Mouse (Mus musculus): Measurements from ENCODE around the gene Lpar1.
A peak's percentile ranks its signal among the peaks of the same experiment; 100 is the strongest.

Lpar1 gene

DNA sequence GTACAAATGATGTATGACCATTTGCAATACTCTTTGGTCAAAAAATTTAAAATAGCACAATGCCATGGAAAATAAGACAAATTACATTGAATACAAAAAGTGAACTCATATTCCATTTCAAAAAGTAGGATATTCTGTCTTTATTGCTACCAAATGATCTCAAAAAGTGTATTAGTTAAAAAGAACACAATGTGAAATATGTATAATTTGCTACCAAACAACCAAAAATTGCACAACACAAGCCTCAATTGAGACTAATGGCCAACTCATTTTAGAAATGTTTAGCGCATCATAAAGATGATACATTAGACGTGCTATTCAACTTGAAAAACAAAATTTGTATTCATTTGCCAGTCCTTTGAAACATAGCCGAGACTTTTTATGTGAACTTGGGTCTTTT, 104.9 kb downstream of the Lpar1 start:
- DNase-seq (ENCODE audit: low spot score), result no peak

DNA sequence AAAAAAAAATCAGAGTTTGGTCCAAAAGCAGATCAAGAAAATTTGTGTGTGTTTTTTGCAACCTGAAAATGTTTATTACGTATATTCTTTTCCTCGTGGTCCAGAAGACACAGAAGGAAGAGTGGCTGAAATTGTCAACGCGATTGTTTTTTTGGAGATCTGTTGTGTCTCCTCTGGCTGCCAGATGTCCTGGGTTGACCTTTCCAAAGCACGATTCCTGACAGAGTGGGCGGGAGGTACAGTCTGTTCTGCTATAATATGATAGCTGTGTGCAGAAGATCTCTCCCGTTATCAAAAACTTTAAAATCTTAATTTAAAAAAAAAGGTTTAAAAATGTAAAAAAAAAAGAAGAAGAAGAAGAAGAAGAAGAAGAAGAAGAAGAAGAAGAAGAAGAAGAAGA, 105.9 kb downstream of the Lpar1 start:
- no peak for DNase-seq (ENCODE audit: low spot score)

DNA sequence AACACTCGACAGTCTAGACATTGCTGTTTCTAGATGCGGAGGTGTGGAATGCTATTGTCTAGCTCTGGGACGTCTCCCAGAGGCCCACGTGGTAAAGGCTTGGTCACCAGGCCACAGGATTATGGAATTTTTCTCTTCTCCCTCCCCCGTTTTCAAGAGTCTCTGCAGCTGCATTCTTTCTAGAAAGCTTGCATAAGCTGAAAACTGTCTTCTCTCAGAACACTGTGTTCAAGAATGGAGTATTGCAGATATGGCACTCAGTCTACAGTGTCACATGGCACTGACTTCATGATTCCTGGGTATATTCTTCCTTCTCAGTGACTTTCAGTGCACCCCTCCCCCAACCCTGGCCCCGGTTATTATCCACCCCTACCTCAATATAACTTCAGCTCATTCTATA, 107.9 kb downstream of the Lpar1 start:
- DNase-seq (ENCODE audit: low spot score), result no peak

DNA sequence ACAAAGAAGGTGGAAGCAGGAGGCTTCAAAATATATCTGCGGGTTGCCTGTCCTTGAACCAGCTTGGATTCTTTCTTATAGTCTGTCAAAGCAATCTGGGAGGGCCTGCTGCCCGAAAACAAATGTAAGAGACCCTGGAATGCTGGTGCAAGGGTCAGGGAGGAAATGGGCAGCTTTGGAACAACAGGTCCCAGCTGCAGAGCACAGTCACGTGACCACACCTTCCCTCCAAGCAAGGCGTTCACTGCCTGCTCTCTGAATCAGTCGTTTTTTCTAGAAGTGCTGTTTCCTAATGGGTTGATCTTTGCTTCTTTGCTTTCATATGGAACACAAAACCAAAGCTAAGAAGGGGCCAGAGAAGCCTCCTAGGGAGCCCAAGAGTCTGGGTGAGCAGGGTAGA, 111.4 kb downstream of the Lpar1 start:
- DNase-seq (ENCODE audit: low spot score), result no peak

DNA sequence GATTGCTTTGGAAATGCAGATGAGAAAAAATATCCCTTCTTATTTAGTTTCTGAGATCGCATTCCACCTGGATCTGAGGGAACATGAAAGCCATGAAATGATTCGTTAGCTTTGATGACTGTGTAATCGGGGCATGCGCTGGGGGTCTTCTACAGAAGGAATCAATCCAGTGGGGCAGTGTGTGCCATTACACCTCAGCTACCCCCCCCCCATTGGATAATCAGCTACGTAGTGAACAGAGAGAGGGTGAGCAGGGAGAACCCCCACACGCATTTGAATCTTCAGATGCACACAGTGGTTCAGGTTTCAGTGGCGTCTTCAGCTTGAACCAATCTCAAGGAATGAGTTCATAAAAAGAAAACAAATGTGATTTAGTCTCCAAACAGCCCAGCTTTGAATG, 115.0 kb downstream of the Lpar1 start:
- no peak for DNase-seq (ENCODE audit: low spot score)

DNA sequence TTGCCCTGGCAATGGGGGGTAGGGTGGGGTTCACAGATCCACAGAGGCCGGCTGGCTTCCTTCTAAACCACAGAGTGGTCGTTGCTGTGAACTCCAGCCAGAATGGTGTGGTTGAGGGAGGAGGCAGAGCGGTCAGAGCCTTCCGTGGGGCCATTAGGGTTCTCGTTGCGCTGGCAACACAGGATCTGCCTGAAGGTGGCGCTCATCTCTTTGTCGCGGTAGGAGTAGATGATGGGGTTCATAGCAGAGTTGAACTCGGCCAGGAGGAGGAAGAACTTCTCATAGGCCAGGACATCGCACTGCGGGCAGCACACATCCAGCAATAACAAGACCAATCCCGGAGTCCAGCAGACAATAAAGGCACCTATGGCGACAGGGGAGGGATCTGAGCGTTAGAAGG, 116.4 kb downstream of the Lpar1 start:
- no peak for DNase-seq (ENCODE audit: low spot score)

DNA sequence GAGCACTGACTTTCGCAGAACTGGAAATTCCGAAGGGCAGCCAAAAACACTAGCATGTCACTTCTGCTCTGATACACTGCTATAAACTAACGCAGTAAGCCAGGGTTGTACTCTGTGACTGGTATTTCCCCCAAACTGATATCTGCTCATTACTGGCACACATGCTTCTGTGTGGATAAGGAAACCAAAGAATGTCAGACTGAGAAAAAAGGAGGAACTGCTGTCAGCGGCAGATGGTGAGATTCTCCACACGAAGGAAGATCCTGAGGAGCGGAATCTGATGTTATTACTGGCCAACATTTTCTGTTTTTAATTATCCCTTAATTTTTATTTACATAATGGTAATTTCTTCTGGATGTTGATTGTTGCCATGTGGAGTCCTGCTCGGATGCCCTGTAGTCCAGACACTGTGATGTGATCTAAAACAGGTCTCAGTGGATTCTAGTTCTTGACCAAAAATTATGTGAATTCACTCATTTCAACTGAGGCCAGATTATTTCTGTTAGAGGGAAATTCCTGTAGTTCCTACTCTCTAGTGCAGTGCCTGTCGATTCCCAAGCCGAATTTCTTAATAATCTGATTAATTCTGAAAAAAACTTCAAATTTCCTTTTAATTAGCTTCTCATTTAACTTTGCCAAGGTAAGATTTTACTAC, 130.3 kb downstream of the Lpar1 start:
- DNase-seq (ENCODE audit: low spot score), result no peak

DNA sequence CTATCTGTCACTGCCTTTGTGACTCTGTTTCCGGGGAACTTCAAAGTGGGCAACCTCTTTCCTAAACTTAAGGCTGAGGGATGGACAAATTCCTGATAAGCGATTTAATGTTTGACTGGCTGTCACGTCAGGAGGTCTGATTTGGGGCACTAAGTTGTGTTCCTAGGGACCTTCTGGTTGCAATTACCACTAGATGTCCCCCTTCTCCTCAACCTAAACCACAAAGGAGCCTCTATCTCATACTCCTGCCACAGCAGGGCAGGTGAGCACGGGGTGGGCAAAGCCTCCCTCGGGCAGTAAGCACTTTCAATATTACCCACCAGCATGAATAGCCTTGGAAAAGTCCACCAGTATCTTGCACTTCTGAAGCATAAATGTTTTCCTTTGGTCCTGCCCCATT, 134.5 kb downstream of the Lpar1 start:
- peak; percentile 18 for DNase-seq (ENCODE audit: low spot score)

DNA sequence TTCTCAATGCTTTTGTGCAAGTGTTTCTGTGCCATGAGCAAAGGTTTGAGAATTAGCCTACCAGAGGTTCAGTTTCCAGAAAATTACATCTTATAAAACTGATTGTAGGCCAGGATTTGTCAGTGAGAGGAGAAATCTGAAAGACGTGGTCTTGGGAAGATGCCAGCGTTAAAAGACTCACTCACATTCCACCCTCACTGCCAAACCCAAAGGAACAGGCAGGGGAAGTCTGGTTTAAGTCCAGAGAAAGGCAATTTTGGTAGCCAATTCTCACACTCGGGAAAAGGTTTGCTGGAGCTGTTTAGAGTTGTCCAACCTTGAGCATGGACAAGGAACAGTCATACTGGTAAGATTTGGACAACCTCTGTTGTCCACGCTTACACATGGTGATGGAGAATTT, 136.4 kb downstream of the Lpar1 start:
- no peak for DNase-seq (ENCODE audit: low spot score)

DNA sequence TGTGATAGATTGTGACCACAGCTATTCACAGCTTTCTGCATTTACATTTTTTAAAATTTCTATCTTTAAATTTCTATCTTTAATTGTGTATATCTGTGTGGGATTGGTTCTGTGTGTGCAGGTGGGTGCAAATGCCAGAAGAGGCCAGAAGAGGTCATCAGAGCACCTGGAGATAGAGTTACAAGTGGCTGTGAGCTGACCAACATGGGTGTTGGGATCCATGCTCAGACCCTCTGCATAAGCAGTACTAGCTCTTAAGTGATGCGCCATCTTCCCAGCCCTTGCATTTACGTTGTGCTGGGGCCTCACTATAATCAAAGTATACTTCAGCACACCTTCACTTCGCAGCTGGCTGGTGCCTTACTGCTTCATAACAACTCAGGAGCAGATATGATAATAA, 138.2 kb downstream of the Lpar1 start:
- no peak for DNase-seq (ENCODE audit: low spot score)

DNA sequence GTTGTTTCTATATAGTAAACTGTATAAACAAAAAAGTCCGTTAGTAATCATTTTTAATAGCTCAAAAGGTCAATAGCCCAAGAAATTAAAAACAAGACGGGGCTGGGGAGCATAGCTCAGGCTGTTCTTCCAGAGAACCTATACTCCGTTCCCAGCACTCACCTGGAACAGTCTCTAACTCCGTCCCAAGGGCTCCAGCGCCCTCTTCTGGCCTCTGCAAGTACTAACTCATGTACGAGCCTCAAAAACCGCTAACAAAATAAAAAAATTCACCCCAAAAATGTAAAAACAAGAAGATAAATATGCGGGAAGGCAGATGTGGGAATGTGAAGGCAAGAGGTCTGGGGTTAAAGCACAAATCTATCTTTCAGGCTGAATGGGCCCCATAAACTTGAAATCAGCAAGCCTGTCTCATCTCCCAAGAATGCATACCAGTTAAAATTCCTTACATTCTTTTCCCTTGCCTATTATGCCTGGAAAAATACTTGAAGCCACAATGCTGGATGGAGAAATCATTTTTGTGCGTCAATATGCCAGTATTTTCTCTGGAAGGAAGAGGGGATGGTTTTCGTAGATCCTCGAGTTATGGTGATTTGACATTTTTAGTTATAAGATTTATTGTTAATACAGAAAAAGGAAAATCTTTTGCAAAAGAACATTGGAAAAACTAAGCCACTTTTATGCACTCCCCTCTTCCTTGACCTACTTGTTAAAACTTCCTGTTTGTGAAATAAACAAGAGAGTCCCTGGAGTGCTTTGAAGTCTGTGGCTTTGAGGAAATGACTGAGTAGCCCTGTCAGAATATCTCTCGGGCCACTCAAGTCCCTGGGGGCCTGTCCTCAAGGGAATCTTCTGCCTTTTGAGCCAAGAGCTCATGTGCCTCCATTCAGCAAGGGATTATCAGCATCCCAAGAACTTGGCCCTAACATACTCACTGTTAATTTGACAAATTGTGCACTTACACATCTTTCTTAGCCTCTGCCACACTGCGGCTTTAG, 140.2 kb downstream of the Lpar1 start:
- DNase-seq (ENCODE audit: low spot score), result no peak

DNA sequence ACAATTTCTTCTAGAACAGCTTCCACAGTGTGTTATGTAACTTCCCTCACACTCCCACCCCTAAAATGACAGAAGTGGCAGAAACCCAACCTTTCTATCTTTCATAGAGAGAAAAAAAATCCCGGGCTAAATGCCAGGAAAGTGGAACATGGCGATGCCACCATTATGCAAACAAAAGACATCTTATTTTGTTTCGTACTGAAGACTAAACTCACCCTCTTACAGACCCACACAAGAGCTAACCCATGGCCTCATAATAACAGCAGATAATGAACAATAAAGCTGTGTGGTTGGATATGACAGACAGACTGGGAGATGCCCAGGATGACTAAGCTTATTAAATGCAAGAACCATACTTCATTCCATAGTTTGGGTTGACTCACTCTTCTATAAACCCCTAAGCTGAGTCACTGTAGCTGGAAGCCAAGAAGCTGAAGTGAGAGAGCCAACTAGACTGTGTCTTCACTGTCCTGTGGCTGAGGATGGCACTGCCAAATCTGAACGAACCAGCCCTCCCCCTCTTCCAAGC, 151.7 kb downstream of the Lpar1 start:
- peak; percentile 44 for DNase-seq (ENCODE audit: low spot score)

DNA sequence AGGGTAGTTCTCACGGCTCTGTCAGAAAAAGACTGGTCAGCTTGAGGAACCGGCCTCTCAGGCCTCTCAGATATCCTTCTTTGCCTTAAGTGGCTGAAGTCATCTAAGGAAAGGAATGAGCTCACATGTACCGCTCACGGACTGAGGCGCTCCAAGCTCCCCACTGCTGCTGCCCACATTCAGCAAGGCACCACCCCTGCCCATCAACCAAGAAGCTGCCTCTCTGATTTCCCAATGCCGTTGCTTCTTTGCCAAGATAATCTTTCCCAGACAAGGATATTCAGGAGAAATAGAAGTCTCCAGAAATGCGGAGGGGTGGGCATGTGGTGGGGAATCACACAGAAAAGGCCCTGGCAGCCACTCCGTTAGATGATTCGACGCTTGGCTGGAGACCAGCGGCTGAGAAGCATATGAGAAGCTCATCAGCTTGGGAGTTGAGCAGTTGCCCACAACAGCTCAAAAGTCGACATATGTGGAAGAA, 152.8 kb downstream of the Lpar1 start:
- peak; percentile 80 for DNase-seq (ENCODE audit: low spot score)

All from layer of hippocampus, adult 11-12 months (tissue).